Mouse (Mus musculus) retina, adult 2 months (tissue): Measurements from ENCODE around the gene Slc22a17.
"Not testable (repeated sequence)": the region's sequence is repeated elsewhere in the genome, so short reads cannot be mapped to it uniquely, and the experiment has no call there.

ENCODE experiments used
- DNase-seq: peaks from one replicate; pipeline ENCODE4 v3.0.0-alpha.2; 2012; ENCODE audit warnings: low read depth, low spot score

Slc22a17 gene

DNA sequence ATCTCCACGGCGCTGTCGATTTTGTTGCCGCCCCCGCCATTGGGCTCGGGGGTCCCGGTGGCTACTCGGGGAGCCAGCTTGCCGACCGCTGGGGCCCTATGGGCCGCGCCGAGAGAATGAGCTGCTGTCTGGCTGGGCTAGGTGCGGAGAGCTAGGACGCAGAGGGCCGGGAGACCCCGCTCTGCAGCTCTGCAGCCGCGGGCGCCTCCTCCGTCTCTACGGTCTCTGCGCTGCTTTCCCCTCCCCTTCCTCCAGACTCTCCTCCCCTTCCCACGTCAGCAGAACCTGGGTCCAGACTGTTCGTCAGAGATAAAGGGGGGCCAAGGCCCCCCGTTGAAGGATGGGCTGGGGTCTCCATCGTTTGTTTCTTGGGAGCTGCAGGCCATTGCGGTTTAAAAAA is at the start of gene Slc22a17:
Gene Slc22a17 (minus strand): TSS at position 247 of the 400 bp plus-strand sequence.
- no peak for DNase-seq

DNA sequence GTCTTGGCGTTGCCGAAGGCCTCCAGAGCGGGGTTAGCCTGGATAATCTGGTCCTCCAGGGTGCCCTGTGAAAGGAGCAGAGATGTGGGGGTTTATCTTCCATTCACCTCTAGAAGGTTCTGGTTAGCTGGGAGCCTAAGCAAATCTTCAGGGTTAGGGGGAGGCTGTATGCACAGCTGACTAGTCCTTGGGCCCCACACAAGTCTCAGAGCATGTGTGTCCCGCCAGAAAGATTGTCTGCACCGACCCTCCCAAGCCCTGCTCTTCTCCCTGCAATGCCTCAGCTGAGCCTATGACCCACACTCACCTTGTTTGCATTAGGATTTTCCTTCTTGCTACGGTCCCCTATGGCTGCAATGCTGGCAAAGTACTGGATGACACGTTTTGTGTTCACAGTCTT is 49.8 kb upstream of the Slc22a17 start:
- no peak for DNase-seq

DNA sequence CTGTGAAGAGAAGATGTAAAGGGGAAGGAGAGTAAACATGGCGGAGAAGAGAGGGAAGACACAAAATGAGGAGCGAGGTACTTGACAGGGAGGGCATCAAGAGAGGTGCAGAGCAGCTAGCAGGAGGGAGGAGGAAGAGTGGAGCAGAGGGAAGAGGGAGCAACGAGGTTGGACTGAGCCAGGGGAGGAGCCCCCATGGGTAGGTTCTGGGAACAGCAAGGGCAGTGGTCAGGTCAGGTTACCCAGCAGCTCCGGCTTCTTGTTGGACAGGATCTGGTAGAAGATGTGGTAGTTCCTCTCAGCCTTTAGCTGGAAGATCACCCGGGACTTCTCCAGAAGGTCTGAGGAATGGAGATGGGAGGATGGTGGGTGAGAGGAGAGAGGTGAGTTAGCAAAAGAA is 48.6 kb upstream of the Slc22a17 start:
- no peak for DNase-seq

DNA sequence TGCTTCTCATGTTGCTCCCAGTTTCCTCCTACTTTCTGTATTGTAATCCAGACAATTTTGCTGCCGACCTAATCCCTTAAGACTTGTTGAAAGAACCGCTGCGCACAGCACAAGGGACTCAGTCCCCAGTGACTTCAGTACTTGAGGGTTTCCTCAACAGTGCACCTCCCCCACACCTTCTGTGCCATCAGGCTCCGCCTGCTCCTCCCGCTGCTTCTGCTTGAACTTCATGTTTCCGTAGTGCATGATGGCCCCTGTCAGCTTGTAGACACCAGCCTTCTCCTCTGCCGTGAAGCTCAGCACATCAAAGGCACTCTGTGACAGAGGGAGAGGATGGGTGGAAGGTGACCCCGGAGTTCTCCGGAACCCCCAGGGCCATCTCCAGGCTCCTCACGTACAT is 47.8 kb upstream of the Slc22a17 start:
- no peak for DNase-seq

DNA sequence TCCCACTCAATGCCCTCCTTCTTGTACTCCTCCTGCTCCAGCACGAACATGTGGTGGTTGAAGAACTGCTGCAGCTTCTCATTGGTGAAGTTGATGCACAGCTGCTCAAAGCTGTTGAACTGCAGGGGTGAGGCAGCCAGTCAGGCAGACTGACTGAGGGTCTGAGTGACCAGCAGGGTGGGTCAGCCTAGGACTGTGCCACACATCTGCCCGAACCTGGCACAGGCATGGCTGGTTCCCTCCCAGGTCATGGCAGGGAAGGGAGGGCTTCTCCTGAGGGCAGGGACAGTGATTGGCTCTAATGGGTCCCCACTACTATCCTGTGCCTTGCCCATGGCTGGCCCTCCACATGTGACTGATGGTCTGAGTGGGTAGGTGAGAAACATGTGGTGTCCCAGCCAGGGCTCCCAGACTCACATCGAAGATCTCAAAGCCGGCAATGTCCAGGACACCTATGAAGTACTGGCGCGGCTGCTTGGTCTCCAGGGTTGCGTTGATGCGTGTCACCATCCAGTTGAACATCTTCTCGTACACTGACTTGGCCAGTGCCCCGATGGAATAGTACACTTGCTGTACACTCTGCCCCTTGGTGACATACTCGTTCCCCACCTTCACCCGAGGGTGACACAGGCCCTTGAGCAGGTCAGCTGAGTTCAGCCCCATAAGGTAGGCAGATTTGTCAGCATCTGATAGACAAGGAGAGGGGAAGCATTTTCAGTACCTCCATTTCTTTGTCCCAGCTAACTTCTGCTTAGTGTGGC is 47.1 kb upstream of the Slc22a17 start:
- not testable (repeated sequence) for DNase-seq

DNA sequence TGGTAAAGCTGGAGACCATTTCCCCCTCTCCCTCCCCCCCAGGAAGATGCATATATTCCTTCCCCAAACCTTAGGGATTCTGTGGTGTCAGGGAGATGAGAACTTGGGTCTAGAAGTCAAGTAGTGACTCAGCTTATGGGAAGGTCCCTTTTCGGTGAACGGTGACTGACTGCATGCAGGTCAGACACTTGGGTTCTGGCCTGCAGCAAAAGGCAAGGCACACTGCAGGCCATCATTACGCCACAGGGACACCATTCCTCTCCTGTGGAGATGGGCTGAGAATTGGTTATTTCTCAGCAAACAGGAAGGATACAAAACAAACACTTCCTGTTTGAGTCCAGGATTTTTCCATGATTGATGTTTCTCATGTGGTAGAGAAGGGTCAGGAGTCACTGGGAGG is 46.3 kb upstream of the Slc22a17 start:
- DNase-seq = no peak

DNA sequence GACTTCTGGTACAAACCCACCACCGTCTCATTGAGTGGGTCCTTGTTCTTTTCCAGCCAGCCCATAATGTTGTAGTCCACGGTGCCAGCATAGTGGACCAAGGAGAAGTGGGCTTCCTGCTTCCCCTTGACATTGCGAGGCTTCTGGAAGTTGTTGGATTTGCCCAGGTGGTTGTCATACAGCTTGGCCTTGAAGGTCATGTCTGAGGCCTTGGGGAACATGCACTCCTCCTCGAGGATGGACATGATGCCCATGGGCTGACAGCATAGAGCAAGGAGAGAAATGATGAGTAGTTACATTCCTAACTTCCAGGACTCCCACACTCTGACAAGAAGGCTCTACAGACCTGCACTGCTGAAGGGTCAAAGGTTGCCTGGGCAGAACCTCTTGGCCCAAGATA is 45.6 kb upstream of the Slc22a17 start:
- DNase-seq = no peak

DNA sequence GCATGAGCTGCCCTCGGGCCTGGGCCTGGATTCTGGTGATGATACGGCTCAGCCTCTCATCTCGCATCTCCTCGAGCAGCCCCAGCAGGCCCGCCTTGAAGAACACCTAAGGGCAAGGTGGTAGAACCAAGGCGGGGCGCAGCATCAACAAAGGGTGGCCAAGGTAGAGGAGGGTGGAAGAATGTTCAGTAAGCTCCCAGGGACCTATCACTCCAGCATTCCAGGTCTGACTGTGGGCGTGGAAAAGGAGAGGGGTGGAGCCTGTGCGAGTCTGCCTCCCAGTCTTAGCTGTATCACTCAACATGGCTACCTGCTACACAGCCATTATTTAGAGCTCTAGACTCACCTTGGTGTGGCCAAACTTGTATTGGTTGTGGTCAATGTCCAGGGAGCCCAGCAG is 43.6 kb upstream of the Slc22a17 start:
- DNase-seq = no peak

DNA sequence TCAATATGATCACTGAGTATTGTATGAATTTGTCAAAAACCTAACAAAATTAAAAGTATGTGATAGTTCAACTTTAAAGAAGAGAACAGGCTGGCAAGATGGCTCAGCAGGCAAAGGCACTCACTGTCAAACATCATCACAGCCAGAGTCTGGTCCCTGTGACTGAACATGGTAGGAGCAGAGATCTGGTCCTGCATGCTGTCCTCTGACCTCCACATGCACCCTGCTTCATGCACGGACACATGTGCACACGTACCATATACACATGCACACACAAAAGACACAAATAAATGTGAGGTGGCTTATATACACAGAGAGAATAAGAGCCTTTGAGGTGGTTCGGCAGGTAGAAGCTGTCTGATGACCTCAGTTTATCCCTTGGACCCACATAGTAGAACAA is 42.5 kb upstream of the Slc22a17 start:
- DNase-seq = no peak

DNA sequence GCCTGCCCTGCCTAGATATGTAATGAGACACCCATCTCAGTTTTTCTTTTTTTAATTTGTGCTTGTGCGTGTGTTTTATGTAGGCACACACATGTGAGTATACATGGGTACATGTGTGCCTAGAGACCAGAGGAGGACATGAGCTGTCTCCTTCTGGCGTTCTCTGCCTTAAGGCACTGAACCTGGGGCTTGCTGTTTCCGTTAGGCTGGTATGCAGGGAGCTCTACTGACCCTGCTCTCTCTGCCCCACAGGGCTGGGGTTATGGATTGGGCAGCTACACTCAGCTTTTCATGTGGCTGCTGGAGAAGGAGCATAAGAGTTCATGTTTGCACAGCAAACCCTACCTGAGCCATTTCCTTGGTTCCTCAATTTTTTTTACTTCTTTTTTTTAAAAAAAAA is 41.5 kb upstream of the Slc22a17 start:
- no peak for DNase-seq

DNA sequence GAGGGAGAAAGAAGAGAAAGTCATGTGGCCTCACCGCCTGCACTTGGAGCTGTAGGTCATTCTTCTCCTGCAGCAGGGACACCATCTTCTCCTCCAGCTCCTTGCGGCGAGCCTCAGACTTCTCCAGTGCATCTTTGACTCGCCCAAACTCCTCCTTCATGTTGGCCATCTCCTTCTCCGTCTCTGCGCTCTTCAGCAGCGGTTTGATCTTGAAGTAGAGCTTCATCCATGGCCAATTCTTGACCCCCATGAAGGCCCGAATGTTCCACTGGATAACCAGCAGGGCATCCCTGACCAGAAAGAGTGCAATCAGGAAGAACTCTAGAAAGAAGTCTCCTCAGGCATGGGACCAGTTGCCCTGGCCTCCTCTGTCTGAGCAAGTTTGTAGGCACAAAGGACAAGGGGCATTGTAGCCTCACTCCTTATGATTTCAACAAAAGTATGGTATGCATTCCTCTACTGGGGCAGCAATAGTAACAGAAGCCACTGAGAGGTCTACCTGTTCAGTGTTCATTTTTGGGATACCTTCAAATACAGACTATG is 40.8 kb upstream of the Slc22a17 start:
- DNase-seq = no peak

DNA sequence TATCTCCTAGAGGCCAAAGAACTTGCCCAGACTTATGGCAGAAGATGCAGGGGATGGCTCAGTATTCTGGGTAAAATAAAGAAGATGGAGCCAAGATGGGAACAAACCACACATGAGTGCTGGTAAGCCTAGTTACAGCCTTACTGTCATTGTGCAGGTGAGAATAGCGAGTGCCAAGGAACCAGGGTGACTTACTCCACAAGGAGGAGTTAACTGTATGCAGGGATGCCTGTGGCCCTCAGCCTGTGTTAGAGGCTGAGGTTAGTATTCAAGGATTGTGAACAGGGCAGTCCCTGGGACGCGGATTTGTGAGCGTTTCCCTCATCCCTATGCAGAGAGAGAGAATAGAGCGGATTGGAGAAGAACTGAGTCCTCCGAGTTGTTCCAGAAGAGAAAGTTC is 38.7 kb upstream of the Slc22a17 start:
- no peak for DNase-seq

DNA sequence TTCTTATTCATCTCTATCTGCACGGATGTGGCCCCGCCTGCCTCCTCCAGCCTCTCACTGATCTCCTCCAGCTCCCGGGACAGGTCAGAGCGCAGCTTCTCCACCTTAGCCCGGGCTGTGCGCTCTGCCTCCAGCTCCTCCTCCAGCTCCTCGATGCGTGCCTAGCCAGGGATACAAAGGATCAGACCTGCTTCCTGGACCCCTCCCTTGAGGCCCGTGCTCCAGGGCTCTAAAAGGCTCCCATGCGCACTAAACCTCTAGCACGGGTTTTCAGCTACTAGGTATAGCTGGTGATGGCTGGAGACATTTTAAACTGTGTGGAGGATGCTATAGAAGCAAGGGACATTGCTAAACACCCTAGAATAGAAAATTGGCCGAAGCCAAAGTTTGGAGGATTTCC is 37.6 kb upstream of the Slc22a17 start:
- DNase-seq = no peak

DNA sequence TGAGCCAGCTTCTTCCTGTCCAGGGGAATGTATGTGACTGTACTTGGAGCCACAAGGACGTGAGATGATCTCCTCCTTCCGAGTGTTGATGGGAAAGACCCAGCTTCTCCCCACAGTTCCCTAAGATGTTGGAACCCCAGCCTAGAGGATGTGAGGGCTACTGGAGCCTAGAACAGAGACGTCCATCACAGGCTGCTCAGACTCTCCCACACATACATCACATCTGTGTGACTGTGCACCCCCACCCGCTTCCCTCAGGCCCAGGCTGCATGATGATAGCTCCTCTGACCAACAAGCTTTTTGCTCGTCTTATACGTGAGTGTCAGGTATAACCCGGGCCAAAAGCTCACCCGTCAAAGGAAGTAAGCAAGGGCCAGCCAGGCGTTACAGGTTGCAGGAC is 35.8 kb upstream of the Slc22a17 start:
- DNase-seq = no peak

DNA sequence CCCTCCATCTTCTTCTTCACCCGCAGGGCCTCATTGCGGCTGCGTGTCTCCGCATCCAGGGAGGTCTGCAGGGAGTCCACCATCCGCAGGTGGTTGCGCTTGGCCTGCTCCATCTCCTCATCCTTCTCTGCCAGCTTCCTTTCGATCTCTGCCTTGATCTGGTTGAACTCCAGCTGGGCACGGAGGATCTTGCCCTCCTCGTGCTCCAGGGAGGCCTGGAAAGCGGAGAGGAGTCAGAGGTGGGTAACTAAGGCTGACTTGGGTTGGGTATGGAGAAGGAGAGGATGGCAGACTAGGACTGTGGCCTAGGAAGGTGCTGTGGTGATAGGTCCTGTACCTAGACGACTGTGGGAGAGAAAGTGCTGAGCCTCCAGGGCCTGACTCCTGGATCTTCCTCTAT is 34.1 kb upstream of the Slc22a17 start:
- not testable (repeated sequence) for DNase-seq

DNA sequence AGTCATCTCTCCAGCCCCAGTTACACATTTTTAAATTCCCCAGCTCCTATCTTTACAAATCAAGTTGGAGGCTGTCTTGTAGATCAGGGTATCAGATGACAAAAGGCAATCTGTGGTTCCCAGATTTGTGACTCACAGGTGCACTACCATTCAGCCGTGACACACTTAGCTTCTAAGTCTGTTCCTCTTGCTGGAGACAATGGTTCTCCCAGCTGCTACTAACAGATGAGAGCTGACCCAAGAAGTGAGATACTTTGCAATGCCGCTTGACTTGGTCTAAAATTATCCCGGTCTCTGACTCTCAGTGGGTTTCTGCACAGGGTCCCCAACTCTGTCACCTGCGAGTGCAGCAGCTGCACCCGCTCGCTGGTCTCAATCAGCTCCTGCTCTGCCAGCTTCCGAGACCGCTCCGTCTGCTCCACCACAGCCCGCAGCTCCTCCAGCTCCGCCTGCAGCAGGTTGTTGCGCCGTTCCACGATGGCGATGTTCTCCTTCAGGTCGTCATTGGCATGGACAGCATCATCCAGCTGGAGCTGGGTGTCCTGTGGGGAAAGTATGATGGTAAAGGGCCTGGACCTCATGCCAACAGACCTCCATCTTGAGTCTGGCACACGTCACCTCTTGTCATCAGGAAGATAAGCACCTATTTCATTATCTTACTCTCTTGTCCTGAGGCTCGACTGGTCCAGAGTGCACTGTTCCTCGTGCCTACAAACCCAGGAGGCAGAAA is 33.2 kb upstream of the Slc22a17 start:
- no peak for DNase-seq

DNA sequence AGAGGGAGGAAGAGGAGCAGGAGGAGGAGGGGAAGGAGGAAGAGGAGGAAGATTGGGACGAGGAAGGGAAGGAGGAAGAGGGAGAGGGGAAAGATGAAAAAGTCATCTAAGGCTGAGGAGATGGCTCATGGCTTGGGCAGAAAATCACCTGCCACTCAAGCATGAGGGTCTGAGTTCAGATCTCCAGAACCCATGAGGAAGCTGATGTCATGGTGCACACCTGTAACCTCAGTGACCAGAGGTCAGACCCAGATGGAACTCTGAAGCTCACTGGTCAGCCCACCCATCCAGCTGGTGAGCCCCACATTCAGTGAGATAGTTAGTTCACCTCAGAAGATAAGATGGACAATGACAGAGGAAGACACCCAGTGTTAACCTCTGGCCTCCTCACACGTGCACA is 32.0 kb upstream of the Slc22a17 start:
- no peak for DNase-seq

DNA sequence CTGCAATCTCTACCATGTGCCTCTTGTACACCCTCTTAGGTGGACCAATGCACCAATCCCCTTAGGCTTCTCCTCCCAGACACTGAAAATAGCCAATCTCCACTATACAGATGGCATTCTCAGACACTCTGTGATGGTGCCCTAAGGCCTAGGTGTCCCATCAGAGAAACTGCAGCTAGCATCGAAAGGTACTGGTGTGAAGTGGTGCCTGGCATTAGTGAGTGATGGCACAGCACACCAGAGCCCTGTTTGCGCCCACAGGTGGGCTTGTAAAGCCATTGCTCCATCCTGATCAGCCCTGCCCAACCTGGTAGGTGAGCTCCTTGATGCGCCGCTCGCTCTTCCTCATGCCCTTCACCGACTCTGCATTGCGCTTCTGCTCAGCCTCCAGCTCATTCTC is 31.0 kb upstream of the Slc22a17 start:
- DNase-seq = no peak

DNA sequence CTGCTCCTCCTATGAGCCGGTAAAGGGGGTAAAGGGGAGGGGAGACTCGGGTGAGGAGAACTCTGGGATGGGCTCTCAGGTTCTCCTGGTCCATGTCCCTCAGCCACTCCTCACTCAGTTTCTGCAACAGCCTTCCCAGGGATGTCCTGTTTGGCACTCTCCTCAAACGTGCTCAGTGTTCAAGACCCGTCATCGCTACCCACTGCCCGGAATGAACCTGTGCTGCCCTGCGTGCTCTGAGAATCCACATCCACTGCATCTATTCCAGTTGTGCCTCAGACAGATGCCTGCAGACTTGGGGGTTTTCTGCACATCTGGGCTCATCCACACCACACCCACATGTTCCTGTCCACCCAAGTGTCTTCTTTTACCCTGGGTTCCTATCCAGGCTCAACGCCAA is 29.5 kb upstream of the Slc22a17 start:
- DNase-seq = no peak

DNA sequence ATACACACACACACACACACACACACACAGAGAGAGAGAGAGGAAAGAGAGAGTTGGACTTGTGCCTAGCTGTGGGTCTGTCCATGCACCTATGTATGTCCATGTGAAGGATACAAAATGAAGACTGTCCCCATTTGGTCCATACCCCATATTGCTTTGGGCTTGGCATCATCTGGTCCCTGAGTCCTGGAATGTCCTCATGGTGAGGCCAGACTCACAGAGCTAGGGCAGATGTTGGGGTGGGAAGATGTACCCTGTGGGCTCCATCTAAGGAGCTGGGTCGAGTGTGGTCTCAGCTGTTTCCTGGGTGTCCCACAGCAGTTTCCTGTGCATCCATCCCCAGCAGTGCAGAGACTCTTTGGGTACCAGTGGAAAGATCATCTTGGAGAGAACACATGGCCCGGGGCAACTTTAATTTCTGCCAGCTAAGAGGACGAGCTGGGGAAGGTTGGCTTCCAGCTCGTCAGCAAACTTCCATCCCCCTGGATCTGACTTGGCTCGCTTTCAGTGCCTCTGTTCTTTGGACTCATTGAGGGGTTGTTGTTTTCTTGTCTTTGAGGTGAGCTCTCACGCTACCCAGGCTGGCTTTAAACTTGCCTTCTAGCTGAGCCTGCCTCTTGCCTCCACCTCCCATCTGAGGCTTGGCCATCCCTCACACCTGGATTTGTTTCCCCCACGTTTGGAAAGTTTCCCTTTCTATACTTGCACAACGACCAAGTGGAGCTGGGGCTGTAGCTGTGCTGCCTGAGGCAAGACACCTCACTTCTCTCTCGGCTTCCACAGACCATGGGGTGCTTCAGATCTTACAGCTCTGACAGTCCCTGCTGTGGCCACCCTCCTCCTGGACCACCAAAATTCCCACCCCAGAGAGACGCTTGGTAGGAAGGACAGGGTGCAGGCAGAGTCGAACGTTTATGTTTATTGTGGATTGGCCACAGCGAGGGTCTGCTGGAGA is 28.4 kb upstream of the Slc22a17 start:
- DNase-seq = no peak

DNA sequence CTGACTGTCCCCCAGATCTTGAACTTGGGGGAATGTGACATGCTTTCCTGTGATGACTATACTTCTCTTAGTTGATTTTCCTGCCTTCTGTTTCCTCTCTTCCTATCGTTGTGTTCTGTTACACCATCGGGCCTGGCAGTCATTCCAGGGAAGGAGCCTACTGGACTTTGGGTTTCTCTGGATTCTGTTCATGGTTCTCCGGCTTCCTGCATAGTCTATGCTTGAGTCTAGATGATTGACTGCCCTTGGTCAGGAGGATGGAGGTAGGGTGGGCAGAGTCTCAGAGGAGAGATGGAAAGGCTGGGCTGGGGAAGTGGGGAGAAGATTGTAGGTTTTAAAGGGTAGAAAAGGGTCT is 27.2 kb upstream of the Slc22a17 start:
- DNase-seq = no peak
